11 mouse cellular contexts compared by ENCODE assay signal in the genomic region with DNA sequence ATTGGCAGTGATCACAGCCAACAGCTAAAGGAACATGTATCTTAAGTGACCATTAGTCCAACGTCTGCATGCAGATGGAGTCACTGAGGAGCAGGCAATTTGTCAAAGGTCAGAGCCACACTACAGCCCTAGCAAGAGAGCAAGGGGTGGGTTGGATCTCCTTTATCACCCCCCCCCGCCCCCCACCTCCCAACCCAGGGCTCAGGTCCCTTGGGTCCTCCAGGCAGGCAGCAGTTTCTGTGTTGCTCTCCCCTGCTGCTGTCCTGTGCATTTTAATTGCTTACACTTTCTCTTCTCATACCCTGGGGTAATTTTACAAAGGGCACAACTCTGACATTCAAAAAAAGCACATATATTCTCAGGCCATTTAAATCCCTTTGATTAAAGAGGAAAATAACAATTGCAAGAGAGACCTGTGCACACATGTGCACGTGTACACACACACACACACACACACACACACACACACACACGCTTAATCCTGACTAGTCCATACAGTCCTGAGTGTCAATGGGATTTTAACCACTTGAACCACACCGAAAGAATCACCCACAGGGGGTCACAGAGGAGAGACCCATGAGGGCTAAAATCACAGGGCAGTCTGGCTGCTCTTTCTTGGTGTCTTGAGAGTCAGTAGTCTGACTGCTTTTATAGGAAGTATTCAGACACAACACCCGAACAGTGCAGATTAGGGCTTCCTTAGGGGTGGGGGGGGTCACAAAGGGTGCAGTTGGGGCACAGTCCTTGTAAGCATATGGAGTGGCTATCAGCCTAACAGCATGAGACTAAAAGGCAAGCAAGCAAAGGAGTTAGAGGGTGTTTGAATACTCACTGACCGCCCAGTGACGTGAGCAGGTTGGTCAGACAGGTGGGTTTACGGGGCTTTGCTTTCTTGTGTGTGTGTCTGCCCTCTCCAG.
A peak's percentile ranks its signal among the peaks of the same experiment; 100 is the strongest.
DNase-seq lines count a peak whose midpoint lies in the region; ATAC-seq lines count a peak whose summit lies in the region.
"Had no signal": no experiment of that assay in that cellular context is flagged by ENCODE, and none has a peak within 500 bp of the region (broad histone marks: within the 10 kb centered on the region; RNA-seq: fewer than 3 reads in every experiment).

No protein-coding gene starts in this region.

- no peak for ATAC-seq in heart, embryonic 13.5 days (ENCODE audit: extremely low read depth, insufficient number of reproducible peaks, low FRiP score, low TSS enrichment)
- 0 out of 2 replicates have a peak, but pooled peaks have one; percentile 11 for ATAC-seq in embryonic facial prominence, embryonic 12.5 days (ENCODE audit: insufficient number of reproducible peaks, insufficient read depth, low FRiP score, low TSS enrichment)
- ATAC-seq in hindbrain, embryonic 14.5 days (ENCODE audit: low FRiP score): no peak
- peak; percentile 46; the same call in 1 of the 2 replicates for ATAC-seq in midbrain, embryonic 14.5 days (ENCODE audit: low FRiP score, low TSS enrichment)
- ATAC-seq: Patski had no signal

- H3K36me3 ChIP-seq in heart, embryonic 13.5 days: no peaks in the 10 kb centered on the region
- no peaks in the 10 kb centered on the region for H3K36me3 ChIP-seq in embryonic facial prominence, embryonic 12.5 days
- no peaks in the 10 kb centered on the region for H3K36me3 ChIP-seq in hindbrain, embryonic 14.5 days (replicated peaks; ENCODE audit: control insufficient read depth, insufficient read depth)
- H3K36me3 ChIP-seq in midbrain, embryonic 14.5 days (ENCODE audit: control insufficient read depth, insufficient read depth, low read length): no peaks in the 10 kb centered on the region

- no peaks in the 10 kb centered on the region; the same call in 1 of the 2 replicates for H3K27me3 ChIP-seq in heart, embryonic 13.5 days (replicated peaks)
- 0 out of 2 replicates have a peak, but pooled peaks cover 2% of the 10 kb centered on the region for H3K27me3 ChIP-seq in embryonic facial prominence, embryonic 12.5 days
- no peaks in the 10 kb centered on the region for H3K27me3 ChIP-seq in hindbrain, embryonic 14.5 days (ENCODE audit: control insufficient read depth, insufficient read depth, low read length)
- no peaks in the 10 kb centered on the region for H3K27me3 ChIP-seq in midbrain, embryonic 14.5 days (ENCODE audit: control insufficient read depth, insufficient read depth, low read length)
- H3K27me3 ChIP-seq: Patski had no signal

- peaks cover 31% of the 10 kb centered on the region for H3K4me1 ChIP-seq in heart, embryonic 13.5 days
- H3K4me1 ChIP-seq in embryonic facial prominence, embryonic 12.5 days: peaks cover 32% of the 10 kb centered on the region
- H3K4me1 ChIP-seq in hindbrain, embryonic 14.5 days (replicated peaks; ENCODE audit: control insufficient read depth, insufficient read depth, low read length): peaks cover 37% of the 10 kb centered on the region
- H3K4me1 ChIP-seq in midbrain, embryonic 14.5 days (ENCODE audit: control insufficient read depth, insufficient read depth, low read length): peaks cover 41% of the 10 kb centered on the region

- H3K4me3 ChIP-seq in heart, embryonic 13.5 days: no peak overlapping the region
- H3K4me3 ChIP-seq in embryonic facial prominence, embryonic 12.5 days: no peak overlapping the region
- no peak overlapping the region for H3K4me3 ChIP-seq in hindbrain, embryonic 14.5 days (replicated peaks; ENCODE audit: low read length)
- H3K4me3 ChIP-seq in midbrain, embryonic 14.5 days (replicated peaks; ENCODE audit: low read depth, low read length): no peak overlapping the region

- H3K9me3 ChIP-seq in heart, embryonic 13.5 days: no peaks in the 10 kb centered on the region
- H3K9me3 ChIP-seq in embryonic facial prominence, embryonic 12.5 days: peaks cover 4% of the 10 kb centered on the region; the same call in 1 of the 2 replicates
- no peaks in the 10 kb centered on the region for H3K9me3 ChIP-seq in hindbrain, embryonic 14.5 days (ENCODE audit: control insufficient read depth, low read length)
- H3K9me3 ChIP-seq in midbrain, embryonic 14.5 days (ENCODE audit: control insufficient read depth, low read length): no peaks in the 10 kb centered on the region

- peak overlapping the region; percentile 73 for H3K27ac ChIP-seq in heart, embryonic 13.5 days (replicated peaks)
- peak overlapping the region; percentile 78 for H3K27ac ChIP-seq in embryonic facial prominence, embryonic 12.5 days
- peak overlapping the region; percentile 73 for H3K27ac ChIP-seq in hindbrain, embryonic 14.5 days
- peak overlapping the region; percentile 79 for H3K27ac ChIP-seq in midbrain, embryonic 14.5 days (replicated peaks; ENCODE audit: low read depth, low read length)

- DNase-seq in heart, adult 8-10 months (ENCODE audit: low spot score): no peak
- DNase-seq in hindbrain, embryonic 14.5 days (ENCODE audit: low spot score): no peak
- DNase-seq in midbrain, embryonic 14.5 days: no peak
- no peak for DNase-seq in thymus, postnatal 25 days
- DNase-seq in cerebellum, postnatal 14 days: no peak
- DNase-seq in embryo, embryonic 11 days: no peak
- DNase-seq: B cell, adult 2 months; left cerebral cortex, postnatal 4 days had no signal

- H3K4me2 ChIP-seq in heart, embryonic 13.5 days: peak overlapping the region; percentile 13; the same call in 1 of the 2 replicates
- no peak overlapping the region for H3K4me2 ChIP-seq in embryonic facial prominence, embryonic 12.5 days (replicated peaks)
- no peak overlapping the region for H3K4me2 ChIP-seq in hindbrain, embryonic 14.5 days (replicated peaks)
- H3K4me2 ChIP-seq in midbrain, embryonic 14.5 days (ENCODE audit: low read length): peak overlapping the region; percentile 20; the same call in 1 of the 2 replicates

- H3K9ac ChIP-seq in heart, embryonic 13.5 days: no peak overlapping the region
- H3K9ac ChIP-seq in embryonic facial prominence, embryonic 12.5 days: no peak overlapping the region
- H3K9ac ChIP-seq in hindbrain, embryonic 14.5 days: no peak overlapping the region
- H3K9ac ChIP-seq in midbrain, embryonic 14.5 days (replicated peaks; ENCODE audit: low read length): peak overlapping the region; percentile 39; the same call in 1 of the 2 replicates

- WGBS in heart, embryonic 13.5 days: 59% methylated on average over 9 of the region's 9 CpGs
- WGBS in embryonic facial prominence, embryonic 12.5 days: 43% methylated on average over 9 of the region's 9 CpGs
- WGBS in hindbrain, embryonic 14.5 days: 46% methylated on average over 9 of the region's 9 CpGs
- 42% methylated on average over 9 of the region's 9 CpGs for WGBS in midbrain, embryonic 14.5 days

Comparison
In these comparisons a context has a peak if more than half of its experiments do, and no peak if none do; other contexts are left out.
1. ATAC-seq: peak in embryonic facial prominence, embryonic 12.5 days (single experiment) and midbrain, embryonic 14.5 days (single experiment); none in heart, embryonic 13.5 days (single experiment) and hindbrain, embryonic 14.5 days (single experiment).
2. H3K4me2 ChIP-seq: peak in heart, embryonic 13.5 days (single experiment) and midbrain, embryonic 14.5 days (single experiment); none in embryonic facial prominence, embryonic 12.5 days (single experiment) and hindbrain, embryonic 14.5 days (single experiment).
3. Peak in every context shown above with its lines, with median percentiles within 50 percentile points of each other: H3K27ac ChIP-seq.